Mouse (Mus musculus): ENCODE results near the gene Nsf. TPM values are rescaled to one million over a fixed set of nuclear protein-coding genes. Genes with fewer than 3 reads are reported as not detected.
A peak's percentile ranks its signal among the peaks of the same experiment; 100 is the strongest.

Gene Nsf
- polyA plus RNA-seq, 1 experiment from 2014 or later: 59.6 TPM

- Histone ChIP-seq H3K4me3 (no peak overlapping the region), H3K27ac (replicated peaks) (0 out of 2 replicates have a peak overlapping the region, but pooled peaks have one; percentile 10), H3K9me3 (replicated peaks) (no peaks in the 10 kb centered on the region), H3K36me3 (peaks cover 30% of the 10 kb centered on the region), H3K27me3 (ENCODE audit: low read depth, poor library complexity, severe bottlenecking) (no peaks in the 10 kb centered on the region), H3K4me1 (peaks cover 17% of the 10 kb centered on the region)
- DNase-seq (ENCODE audit: low spot score): no peak
- 93% methylated on average over 11 of the region's 11 CpGs for WGBS
Measured at GRCm38 (mm10) chr11:103848287-103848686, 105.6 kb downstream of the Nsf start.

GRCm38 (mm10) chr11:103840834-103841233, 113.0 kb downstream of the Nsf start:
- DNase-seq (ENCODE audit: low spot score): peak; percentile 88
- Histone ChIP-seq H3K9me3 (replicated peaks) (no peaks in the 10 kb centered on the region; the same call in 1 of the 2 replicates), H3K36me3 (peaks cover 13% of the 10 kb centered on the region), H3K4me1 (peaks cover 29% of the 10 kb centered on the region), H3K27ac (replicated peaks) (peak overlapping the region; percentile 85), H3K4me3 (peak overlapping the region; percentile 29), H3K27me3 (ENCODE audit: low read depth, poor library complexity, severe bottlenecking) (0 out of 2 replicates have a peak, but pooled peaks cover 3% of the 10 kb centered on the region)
- WGBS: 0% methylated on average over 11 of the region's 11 CpGs

GRCm38 (mm10) chr11:103838955-103839354, 114.9 kb downstream of the Nsf start:
- peaks cover 8% of the 10 kb centered on the region for H3K36me3 ChIP-seq
- H3K27me3 ChIP-seq (ENCODE audit: low read depth, poor library complexity, severe bottlenecking): 0 out of 2 replicates have a peak, but pooled peaks cover 3% of the 10 kb centered on the region
- H3K27ac ChIP-seq (replicated peaks): 0 out of 2 replicates have a peak overlapping the region, but pooled peaks have one; percentile 85
- peaks cover 29% of the 10 kb centered on the region for H3K4me1 ChIP-seq
- H3K9me3 ChIP-seq (replicated peaks): no peaks in the 10 kb centered on the region; the same call in 1 of the 2 replicates
- no peak for DNase-seq (ENCODE audit: low spot score)
- 89% methylated on average over 2 of the region's 2 CpGs for WGBS
- H3K4me3 ChIP-seq: no peak overlapping the region

- peaks cover 8% of the 10 kb centered on the region; the same call in 1 of the 2 replicates for H3K27me3 ChIP-seq (ENCODE audit: low read depth, poor library complexity, severe bottlenecking)
- no peak for DNase-seq (ENCODE audit: low spot score)
- H3K4me1 ChIP-seq: peaks cover 43% of the 10 kb centered on the region
- 76% methylated on average over 4 of the region's 4 CpGs for WGBS
- H3K9me3 ChIP-seq (replicated peaks): no peaks in the 10 kb centered on the region
- peak overlapping the region; percentile 72 for H3K27ac ChIP-seq (replicated peaks)
- H3K4me3 ChIP-seq: no peak overlapping the region
- peaks cover 10% of the 10 kb centered on the region for H3K36me3 ChIP-seq
Measured at GRCm38 (mm10) chr11:103832331-103832730, 121.5 kb downstream of the Nsf start.

GRCm38 (mm10) chr11:103831766-103832165, 122.1 kb downstream of the Nsf start:
- Histone ChIP-seq H3K36me3 (peaks cover 15% of the 10 kb centered on the region), H3K9me3 (replicated peaks) (no peaks in the 10 kb centered on the region), H3K4me3 (no peak overlapping the region), H3K27ac (replicated peaks) (peak overlapping the region; percentile 72), H3K4me1 (peaks cover 43% of the 10 kb centered on the region), H3K27me3 (ENCODE audit: low read depth, poor library complexity, severe bottlenecking) (peaks cover 8% of the 10 kb centered on the region; the same call in 1 of the 2 replicates)
- WGBS: 71% methylated on average over 3 of the region's 3 CpGs
- no peak for DNase-seq (ENCODE audit: low spot score)

- no peaks in the 10 kb centered on the region for H3K9me3 ChIP-seq (replicated peaks)
- H3K4me3 ChIP-seq: no peak overlapping the region
- WGBS: 84% methylated on average over 9 of the region's 9 CpGs
- no peak for DNase-seq (ENCODE audit: low spot score)
- peaks cover 43% of the 10 kb centered on the region for H3K4me1 ChIP-seq
- peaks cover 8% of the 10 kb centered on the region; the same call in 1 of the 2 replicates for H3K27me3 ChIP-seq (ENCODE audit: low read depth, poor library complexity, severe bottlenecking)
- H3K27ac ChIP-seq (replicated peaks): peak overlapping the region; percentile 67
- peaks cover 26% of the 10 kb centered on the region for H3K36me3 ChIP-seq
Measured at GRCm38 (mm10) chr11:103830476-103830875, 123.4 kb downstream of the Nsf start.

- DNase-seq (ENCODE audit: low spot score): no peak
- Histone ChIP-seq H3K27ac (replicated peaks) (peak overlapping the region; percentile 14; the same call in 1 of the 2 replicates), H3K36me3 (peaks cover 31% of the 10 kb centered on the region), H3K27me3 (ENCODE audit: low read depth, poor library complexity, severe bottlenecking) (peaks cover 8% of the 10 kb centered on the region; the same call in 1 of the 2 replicates), H3K9me3 (replicated peaks) (no peaks in the 10 kb centered on the region), H3K4me3 (no peak overlapping the region), H3K4me1 (peaks cover 43% of the 10 kb centered on the region)
- 80% methylated on average over 4 of the region's 4 CpGs for WGBS
Measured at GRCm38 (mm10) chr11:103829956-103830355, 123.9 kb downstream of the Nsf start.

GRCm38 (mm10) chr11:103828866-103829265, 125.0 kb downstream of the Nsf start:
- Histone ChIP-seq H3K4me3 (no peak overlapping the region), H3K27ac (replicated peaks) (no peak overlapping the region), H3K27me3 (ENCODE audit: low read depth, poor library complexity, severe bottlenecking) (peaks cover 8% of the 10 kb centered on the region; the same call in 1 of the 2 replicates), H3K4me1 (peaks cover 43% of the 10 kb centered on the region), H3K9me3 (replicated peaks) (no peaks in the 10 kb centered on the region), H3K36me3 (peaks cover 42% of the 10 kb centered on the region)
- DNase-seq (ENCODE audit: low spot score): no peak
- 88% methylated on average over 7 of the region's 7 CpGs for WGBS

- no peak overlapping the region for H3K4me3 ChIP-seq
- H3K9me3 ChIP-seq (replicated peaks): no peaks in the 10 kb centered on the region
- H3K27me3 ChIP-seq (ENCODE audit: low read depth, poor library complexity, severe bottlenecking): peaks cover 6% of the 10 kb centered on the region; the same call in 1 of the 2 replicates
- no peak overlapping the region for H3K27ac ChIP-seq (replicated peaks)
- WGBS: 94% methylated on average over 6 of the region's 6 CpGs
- no peak for DNase-seq (ENCODE audit: low spot score)
- peaks cover 27% of the 10 kb centered on the region for H3K4me1 ChIP-seq
- peaks cover 58% of the 10 kb centered on the region for H3K36me3 ChIP-seq
Measured at GRCm38 (mm10) chr11:103827201-103827600, 126.7 kb downstream of the Nsf start.

GRCm38 (mm10) chr11:103816719-103817118, 137.1 kb downstream of the Nsf start:
- 87% methylated on average over 8 of the region's 8 CpGs for WGBS
- peaks cover 94% of the 10 kb centered on the region for H3K36me3 ChIP-seq
- H3K27ac ChIP-seq (replicated peaks): no peak overlapping the region
- H3K27me3 ChIP-seq (ENCODE audit: low read depth, poor library complexity, severe bottlenecking): peaks cover 33% of the 10 kb centered on the region
- DNase-seq (ENCODE audit: low spot score): no peak
- H3K9me3 ChIP-seq (replicated peaks): no peaks in the 10 kb centered on the region
- peaks cover 26% of the 10 kb centered on the region for H3K4me1 ChIP-seq
- H3K4me3 ChIP-seq: no peak overlapping the region

GRCm38 (mm10) chr11:103815986-103816385, 137.9 kb downstream of the Nsf start:
- H3K27me3 ChIP-seq (ENCODE audit: low read depth, poor library complexity, severe bottlenecking): peaks cover 41% of the 10 kb centered on the region
- no peak overlapping the region for H3K4me3 ChIP-seq
- H3K9me3 ChIP-seq (replicated peaks): no peaks in the 10 kb centered on the region
- H3K4me1 ChIP-seq: peaks cover 32% of the 10 kb centered on the region
- 81% methylated on average over 13 of the region's 13 CpGs for WGBS
- no peak overlapping the region for H3K27ac ChIP-seq (replicated peaks)
- DNase-seq (ENCODE audit: low spot score): no peak
- H3K36me3 ChIP-seq: peaks cover 92% of the 10 kb centered on the region

GRCm38 (mm10) chr11:103814808-103815207, 139.0 kb downstream of the Nsf start:
- Histone ChIP-seq H3K4me1 (peaks cover 44% of the 10 kb centered on the region), H3K4me3 (no peak overlapping the region), H3K9me3 (replicated peaks) (no peaks in the 10 kb centered on the region), H3K36me3 (peaks cover 83% of the 10 kb centered on the region), H3K27ac (replicated peaks) (peak overlapping the region; percentile 64), H3K27me3 (ENCODE audit: low read depth, poor library complexity, severe bottlenecking) (peaks cover 50% of the 10 kb centered on the region)
- DNase-seq (ENCODE audit: low spot score): no peak
- 47% methylated on average over 3 of the region's 3 CpGs for WGBS

- WGBS: 41% methylated on average over 25 of the region's 25 CpGs
- Histone ChIP-seq H3K27ac (replicated peaks) (peak overlapping the region; percentile 91), H3K4me3 (no peak overlapping the region), H3K27me3 (ENCODE audit: low read depth, poor library complexity, severe bottlenecking) (peaks cover 86% of the 10 kb centered on the region), H3K36me3 (peaks cover 50% of the 10 kb centered on the region), H3K4me1 (peaks cover 77% of the 10 kb centered on the region), H3K9me3 (replicated peaks) (no peaks in the 10 kb centered on the region)
- no peak for DNase-seq (ENCODE audit: low spot score)
Measured at GRCm38 (mm10) chr11:103811246-103811645, 142.6 kb downstream of the Nsf start.
